Mouse (Mus musculus) embryonic facial prominence, embryonic 12.5 days (tissue): ENCODE results near the gene Bcat1. TPM values are rescaled to one million over a fixed set of nuclear protein-coding genes. Genes with fewer than 3 reads are reported as not detected.
A peak's percentile ranks its signal among the peaks of the same experiment; 100 is the strongest.

Source experiments
- ATAC-seq: fragments of 200-750 bp; cut with Nextera tagmentation; 2 replicates; pipeline ENCODE4 v1.8.0; 2017; ENCODE audit not compliant: insufficient number of reproducible peaks, insufficient read depth, low FRiP score, low TSS enrichment
- H3K27ac ChIP-seq: fragments of 300-500 bp; sonication (generic); 2 replicates; pipeline ENCODE4 v1.5.1; 2016; ENCODE audit warnings: mild to moderate bottlenecking
- H3K27me3 ChIP-seq: fragments of 300-500 bp; sonication (generic); 2 replicates; pipeline ENCODE4 v1.6.1; 2016; ENCODE audit warnings: mild to moderate bottlenecking, moderate library complexity
- H3K36me3 ChIP-seq: fragments of 300-500 bp; sonication (generic); 2 replicates; pipeline ENCODE4 v1.6.1; 2016; ENCODE audit warnings: mild to moderate bottlenecking
- H3K4me1 ChIP-seq: fragments of 300-500 bp; sonication (generic); 2 replicates; pipeline ENCODE4 v1.6.1; 2016
- H3K4me2 ChIP-seq: fragments of 300-500 bp; sonication (generic); replicated peaks from 2 replicates; pipeline ENCODE4 v1.6.1; 2016; ENCODE audit warnings: mild to moderate bottlenecking, moderate library complexity
- H3K4me3 ChIP-seq: fragments of 300-500 bp; sonication (generic); 2 replicates; pipeline ENCODE4 v1.5.1; 2016; ENCODE audit warnings: mild to moderate bottlenecking
- H3K9ac ChIP-seq: fragments of 300-500 bp; sonication (generic); 2 replicates; pipeline ENCODE4 v1.6.1; 2016; ENCODE audit warnings: mild to moderate bottlenecking, moderate library complexity
- H3K9me3 ChIP-seq: fragments of 300-500 bp; sonication (generic); 2 replicates; pipeline ENCODE4 v1.6.1; 2016; ENCODE audit warnings: mild to moderate bottlenecking, moderate library complexity
- WGBS: fragments of 180-500 bp; shearing (Covaris S2); methylation state at CpG from one replicate; pipeline ENCODE4 v1.1.7; 2016; 5-methylcytosine and 5-hydroxymethylcytosine counted together
- polyA plus RNA-seq: library from polyadenylated mRNA; unstranded; fragments of >200 nt; fragmentation: Nextera tagmentation; extraction: Ambion mirVana; gene quantifications from 2 replicates; pipeline ENCODE4 v1.2.1, GENCODE M21; 2016

The Bcat1 gene
- polyA plus RNA-seq, 1 experiment from 2014 or later, result 46.8 TPM

GRCm38 (mm10) chr6:145090201-145090863 lies 14.3 kb upstream of the Bcat1 start:
- 64% methylated on average over 6 of the region's 6 CpGs for WGBS

GRCm38 (mm10) chr6:145089373-145089772 lies 13.4 kb upstream of the Bcat1 start:
- Histone ChIP-seq H3K27me3 (no peaks in the 10 kb centered on the region), H3K9ac (no peak overlapping the region), H3K36me3 (no peaks in the 10 kb centered on the region), H3K4me1 (no peaks in the 10 kb centered on the region), H3K4me2 (no peak overlapping the region), H3K4me3 (no peak overlapping the region), H3K9me3 (no peaks in the 10 kb centered on the region), H3K27ac (no peak overlapping the region)
- ATAC-seq, result no peak
- 80% methylated on average over 4 of the region's 4 CpGs for WGBS

More at GRCm38 (mm10) chr6:145090201-145090863, 14.3 kb upstream of the Bcat1 start:
- H3K36me3 ChIP-seq, result no peaks in the 10 kb centered on the region
- no peaks in the 10 kb centered on the region for H3K27me3 ChIP-seq
- no peak overlapping the region for H3K27ac ChIP-seq
- no peak overlapping the region for H3K9ac ChIP-seq
- no peaks in the 10 kb centered on the region for H3K4me1 ChIP-seq
- no peak overlapping the region for H3K4me2 ChIP-seq
- H3K4me3 ChIP-seq, result no peak overlapping the region
- H3K9me3 ChIP-seq, result no peaks in the 10 kb centered on the region
- ATAC-seq, result no peak

GRCm38 (mm10) chr6:145088451-145089113 lies 12.6 kb upstream of the Bcat1 start:
- H3K4me3 ChIP-seq, result no peak overlapping the region
- WGBS, result 46% methylated on average over 4 of the region's 4 CpGs
- no peak for ATAC-seq

GRCm38 (mm10) chr6:145084343-145085117 lies 8.5 kb upstream of the Bcat1 start:
- no peak overlapping the region for H3K27ac ChIP-seq
- H3K9ac ChIP-seq, result no peak overlapping the region
- ATAC-seq, result no peak
- 88% methylated on average over 8 of the region's 8 CpGs for WGBS
- H3K4me2 ChIP-seq, result no peak overlapping the region
- no peak overlapping the region for H3K4me3 ChIP-seq
- H3K27me3 ChIP-seq, result no peaks in the 10 kb centered on the region
- no peaks in the 10 kb centered on the region for H3K9me3 ChIP-seq
- no peaks in the 10 kb centered on the region for H3K4me1 ChIP-seq
- no peaks in the 10 kb centered on the region for H3K36me3 ChIP-seq

More at GRCm38 (mm10) chr6:145088451-145089113, 12.6 kb upstream of the Bcat1 start:
- Histone ChIP-seq H3K4me2 (no peak overlapping the region), H3K36me3 (no peaks in the 10 kb centered on the region), H3K9ac (no peak overlapping the region), H3K4me1 (no peaks in the 10 kb centered on the region), H3K27ac (no peak overlapping the region), H3K9me3 (no peaks in the 10 kb centered on the region), H3K27me3 (no peaks in the 10 kb centered on the region)

GRCm38 (mm10) chr6:145081721-145082120 lies 5.7 kb upstream of the Bcat1 start:
- H3K4me2 ChIP-seq, result no peak overlapping the region
- H3K27me3 ChIP-seq, result no peaks in the 10 kb centered on the region
- H3K9ac ChIP-seq, result no peak overlapping the region
- H3K36me3 ChIP-seq, result no peaks in the 10 kb centered on the region
- WGBS, result 60% methylated on average over 4 of the region's 4 CpGs
- H3K27ac ChIP-seq, result no peak overlapping the region
- no peak overlapping the region for H3K4me3 ChIP-seq
- no peaks in the 10 kb centered on the region for H3K9me3 ChIP-seq
- ATAC-seq, result no peak
- no peaks in the 10 kb centered on the region for H3K4me1 ChIP-seq

GRCm38 (mm10) chr6:145079087-145079759 lies 3.2 kb upstream of the Bcat1 start:
- WGBS, result 76% methylated on average over 9 of the region's 9 CpGs
- no peaks in the 10 kb centered on the region for H3K4me1 ChIP-seq
- H3K4me3 ChIP-seq, result no peak overlapping the region
- no peak overlapping the region for H3K4me2 ChIP-seq
- no peak overlapping the region for H3K9ac ChIP-seq
- ATAC-seq, result no peak
- no peaks in the 10 kb centered on the region for H3K36me3 ChIP-seq
- H3K9me3 ChIP-seq, result no peaks in the 10 kb centered on the region
- no peak overlapping the region for H3K27ac ChIP-seq
- H3K27me3 ChIP-seq, result 0 out of 2 replicates have a peak, but pooled peaks cover 2% of the 10 kb centered on the region

GRCm38 (mm10) chr6:145076286-145076685 lies 302 bp upstream of the Bcat1 start:
- no peaks in the 10 kb centered on the region for H3K9me3 ChIP-seq
- H3K4me2 ChIP-seq, result peak overlapping the region; percentile 80
- WGBS, result 7% methylated on average over 9 of the region's 9 CpGs
- H3K27ac ChIP-seq, result no peak overlapping the region
- H3K4me3 ChIP-seq, result peak overlapping the region; percentile 51; the same call in 1 of the 2 replicates
- H3K27me3 ChIP-seq, result 0 out of 2 replicates have a peak, but pooled peaks cover 2% of the 10 kb centered on the region
- H3K9ac ChIP-seq, result no peak overlapping the region
- ATAC-seq, result no peak
- H3K4me1 ChIP-seq, result no peaks in the 10 kb centered on the region; the same call in 1 of the 2 replicates
- no peaks in the 10 kb centered on the region for H3K36me3 ChIP-seq

- Histone ChIP-seq H3K4me2 (peak overlapping the region; percentile 80), H3K9me3 (no peaks in the 10 kb centered on the region), H3K36me3 (no peaks in the 10 kb centered on the region), H3K27ac (no peak overlapping the region), H3K4me3 (peak overlapping the region; percentile 51), H3K9ac (peak overlapping the region; percentile 62), H3K27me3 (0 out of 2 replicates have a peak, but pooled peaks cover 2% of the 10 kb centered on the region), H3K4me1 (no peaks in the 10 kb centered on the region; the same call in 1 of the 2 replicates)
- no peak for ATAC-seq
- under 1% methylated on average over 20 of the region's 20 CpGs for WGBS
These were observed 866 bp downstream of the Bcat1 start for GRCm38 (mm10) chr6:145075088-145075547.

GRCm38 (mm10) chr6:145074461-145074860 lies 1.5 kb downstream of the Bcat1 start:
- Histone ChIP-seq H3K36me3 (no peaks in the 10 kb centered on the region), H3K27me3 (0 out of 2 replicates have a peak, but pooled peaks cover 2% of the 10 kb centered on the region), H3K4me1 (no peaks in the 10 kb centered on the region; the same call in 1 of the 2 replicates), H3K27ac (no peak overlapping the region), H3K9ac (no peak overlapping the region), H3K4me2 (peak overlapping the region; percentile 80; the same call in 1 of the 2 replicates), H3K4me3 (no peak overlapping the region), H3K9me3 (no peaks in the 10 kb centered on the region)
- no peak for ATAC-seq

GRCm38 (mm10) chr6:145069921-145070320 lies 6.1 kb downstream of the Bcat1 start:
- WGBS, result 79% methylated on average over 2 of the region's 2 CpGs
- H3K4me1 ChIP-seq, result peaks cover 3% of the 10 kb centered on the region; the same call in 1 of the 2 replicates
- no peak for ATAC-seq
- no peak overlapping the region for H3K9ac ChIP-seq
- H3K9me3 ChIP-seq, result no peaks in the 10 kb centered on the region
- H3K4me3 ChIP-seq, result no peak overlapping the region
- H3K27me3 ChIP-seq, result 0 out of 2 replicates have a peak, but pooled peaks cover 2% of the 10 kb centered on the region
- no peak overlapping the region for H3K4me2 ChIP-seq
- H3K27ac ChIP-seq, result no peak overlapping the region
- H3K36me3 ChIP-seq, result no peaks in the 10 kb centered on the region

GRCm38 (mm10) chr6:145069397-145069796 lies 6.6 kb downstream of the Bcat1 start:
- WGBS, result 93% methylated on average over 7 of the region's 7 CpGs
- Histone ChIP-seq H3K36me3 (no peaks in the 10 kb centered on the region), H3K27ac (no peak overlapping the region), H3K4me2 (no peak overlapping the region), H3K4me3 (no peak overlapping the region), H3K9ac (no peak overlapping the region), H3K27me3 (no peaks in the 10 kb centered on the region), H3K9me3 (no peaks in the 10 kb centered on the region), H3K4me1 (peaks cover 3% of the 10 kb centered on the region; the same call in 1 of the 2 replicates)
- no peak for ATAC-seq
